Mouse (Mus musculus): ENCODE data around the gene Cnr2.

Cnr2 gene

DNA sequence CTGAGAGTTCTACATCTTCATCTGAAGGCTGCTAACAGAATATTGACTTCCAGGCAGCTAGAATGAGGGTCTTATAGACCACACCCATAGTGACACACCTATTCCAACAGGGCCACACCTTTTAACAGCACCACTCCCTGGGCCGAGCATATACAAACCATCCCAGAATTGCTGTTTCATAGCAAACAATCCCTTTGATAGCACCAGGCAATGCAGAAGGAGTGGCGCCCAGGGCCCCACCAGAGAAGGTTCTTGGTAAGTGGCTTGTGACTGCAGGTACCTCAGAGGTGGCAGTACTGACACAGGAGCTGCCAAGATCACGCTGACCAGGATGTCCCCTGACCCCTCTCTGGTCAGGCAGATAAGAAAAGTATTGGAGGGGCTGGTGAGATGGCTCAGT lies 58.0 kb downstream of the Cnr2 start:
- no peak for TF ChIP-seq GATA4 (IDR thresholded peaks at IDR 0.05; ENCODE audit: insufficient replicate concordance, low read length)

DNA sequence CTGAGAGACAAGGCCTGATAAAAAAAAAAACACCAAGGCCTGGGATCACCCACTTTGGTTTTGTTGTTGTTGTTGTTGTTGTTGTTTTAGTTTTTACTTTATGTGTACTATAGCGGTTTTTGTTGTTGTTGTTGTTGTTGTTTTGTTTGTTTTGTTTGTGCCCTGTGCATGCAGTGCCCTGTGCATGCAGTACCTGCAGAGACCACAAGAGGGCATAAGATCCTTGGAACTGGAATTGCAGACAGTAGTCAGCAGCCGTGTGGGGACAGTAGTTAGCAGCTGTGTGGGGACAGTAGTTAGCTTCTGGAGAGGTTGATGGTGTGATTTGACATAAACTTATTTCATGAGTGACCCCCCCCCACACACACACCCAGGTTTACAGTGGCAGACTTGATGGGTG lies 59.0 kb downstream of the Cnr2 start:
- no peak for TF ChIP-seq GATA4 (IDR thresholded peaks at IDR 0.05; ENCODE audit: insufficient replicate concordance, low read length)

DNA sequence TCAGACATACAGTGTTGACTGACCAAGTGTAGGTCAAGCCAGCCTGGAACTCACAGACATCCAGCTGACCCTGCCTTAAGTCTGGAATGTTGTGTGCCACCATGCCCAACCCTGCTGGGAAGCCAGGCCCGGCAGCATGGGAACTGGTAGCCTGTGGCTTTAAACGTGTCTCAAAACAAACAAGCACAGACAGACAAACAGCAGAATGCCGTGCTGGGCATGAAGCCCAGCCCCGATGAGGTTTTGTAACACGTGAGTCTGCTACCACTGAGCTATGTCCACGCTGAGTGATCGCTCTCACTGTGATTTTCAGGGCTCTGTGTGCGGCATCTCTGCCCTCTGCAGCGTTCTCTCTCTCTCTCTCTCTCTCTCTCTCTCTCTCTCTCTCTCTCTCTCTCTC lies 60.7 kb downstream of the Cnr2 start:
- TF ChIP-seq GATA4 (IDR thresholded peaks at IDR 0.05; ENCODE audit: insufficient replicate concordance, low read length), result no peak

DNA sequence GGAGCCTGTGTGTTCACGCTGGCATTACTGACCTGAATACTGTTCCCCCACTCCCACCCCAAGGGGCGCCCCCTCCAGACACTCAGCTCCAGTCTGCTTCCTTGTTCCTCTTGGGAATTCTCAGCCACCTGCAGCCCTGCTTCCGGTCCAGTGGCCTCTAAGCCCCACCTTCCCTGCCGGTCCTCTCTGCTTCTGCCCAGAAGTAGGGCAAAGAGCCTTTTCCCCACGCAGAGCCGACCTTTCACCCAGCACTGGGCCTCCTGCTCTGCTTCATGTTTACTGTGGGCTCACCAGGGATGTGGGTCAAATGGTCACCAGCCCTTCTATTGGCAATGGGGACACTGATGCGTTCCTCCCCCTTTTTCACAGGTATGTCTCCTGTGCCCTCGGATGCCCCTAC lies 63.2 kb downstream of the Cnr2 start:
- TF ChIP-seq GATA4 (IDR thresholded peaks at IDR 0.05; ENCODE audit: insufficient replicate concordance, low read length), result no peak

DNA sequence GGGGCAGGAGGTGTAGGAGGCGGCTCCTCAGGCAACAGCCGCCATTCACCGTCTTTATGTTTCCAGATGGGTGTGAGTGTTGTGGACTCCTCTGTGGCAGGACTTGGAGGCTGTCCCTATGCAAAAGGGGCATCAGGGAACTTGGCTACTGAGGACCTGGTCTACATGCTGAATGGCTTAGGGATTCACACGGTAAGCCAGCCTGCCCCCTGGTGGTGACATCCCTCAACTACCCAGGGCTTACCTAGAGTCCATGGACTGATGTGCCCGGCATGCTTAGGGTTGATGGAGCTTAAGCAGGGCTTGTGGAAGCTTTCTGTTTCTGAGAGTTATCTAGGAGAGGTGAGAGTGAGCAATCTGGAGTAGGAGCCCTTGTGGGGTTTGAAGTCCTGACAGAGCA lies 65.5 kb downstream of the Cnr2 start:
- no peak for TF ChIP-seq GATA4 (IDR thresholded peaks at IDR 0.05; ENCODE audit: insufficient replicate concordance, low read length)

DNA sequence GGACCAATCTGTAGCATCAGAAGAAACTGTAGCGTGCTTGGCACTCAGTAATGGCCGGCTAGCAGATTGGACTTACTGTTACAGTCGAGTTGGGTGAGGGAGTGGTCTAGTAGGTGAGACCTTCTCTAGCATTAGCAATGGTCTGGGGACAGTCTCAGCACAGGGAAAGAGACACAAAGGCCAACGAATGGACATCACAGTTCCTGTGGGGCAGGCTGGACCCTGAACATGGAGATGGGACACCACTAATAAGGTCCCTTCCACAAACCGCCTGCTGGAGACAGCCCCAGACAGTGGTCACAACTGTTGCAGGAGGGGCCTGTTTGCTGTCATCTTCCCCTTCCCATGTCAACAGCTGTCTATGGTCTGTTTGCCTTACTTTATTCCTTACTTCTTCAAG lies 66.5 kb downstream of the Cnr2 start:
- TF ChIP-seq GATA4 (IDR thresholded peaks at IDR 0.05; ENCODE audit: insufficient replicate concordance, low read length), result no peak

DNA sequence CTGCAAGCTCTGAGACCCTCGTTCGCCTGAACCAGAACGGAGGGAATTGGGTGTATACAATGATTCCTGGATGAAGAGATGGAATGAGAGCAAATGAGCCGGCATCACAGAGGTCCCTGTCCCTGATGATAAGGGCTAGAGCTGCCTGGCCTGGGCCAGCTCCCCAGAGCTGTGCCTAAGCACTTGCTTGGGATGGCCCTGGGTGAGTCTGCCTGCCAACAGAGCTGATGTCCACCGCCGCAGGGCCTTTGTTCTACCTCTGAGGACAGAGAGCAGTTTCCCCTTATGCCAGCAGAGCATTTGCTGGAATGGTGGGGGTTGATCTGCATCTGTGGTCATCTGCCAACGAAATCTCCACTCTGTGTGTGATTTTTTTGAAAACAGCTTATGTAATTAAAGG lies 67.0 kb downstream of the Cnr2 start:
- no peak for TF ChIP-seq GATA4 (IDR thresholded peaks at IDR 0.05; ENCODE audit: insufficient replicate concordance, low read length)

DNA sequence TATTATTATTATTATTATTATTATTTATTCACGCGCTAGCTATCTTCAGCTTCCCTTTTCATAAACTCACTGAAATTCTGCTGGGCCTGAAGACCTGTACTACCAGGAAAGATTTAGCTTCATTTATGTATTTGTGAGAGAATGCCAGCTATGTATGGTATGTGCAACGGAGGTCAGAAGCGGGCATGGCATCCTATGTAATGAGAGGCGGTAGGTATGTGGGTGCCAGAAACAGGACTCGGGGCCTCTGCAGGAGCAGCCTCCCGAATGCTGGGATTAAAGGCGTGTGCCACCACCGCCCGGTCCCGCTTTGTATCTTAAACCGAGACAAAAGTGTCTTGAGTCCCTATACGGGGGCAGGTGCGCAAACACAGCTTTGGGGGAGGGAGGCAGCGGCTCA lies 67.8 kb downstream of the Cnr2 start:
- TF ChIP-seq GATA4 (IDR thresholded peaks at IDR 0.05; ENCODE audit: insufficient replicate concordance, low read length), result no peak

DNA sequence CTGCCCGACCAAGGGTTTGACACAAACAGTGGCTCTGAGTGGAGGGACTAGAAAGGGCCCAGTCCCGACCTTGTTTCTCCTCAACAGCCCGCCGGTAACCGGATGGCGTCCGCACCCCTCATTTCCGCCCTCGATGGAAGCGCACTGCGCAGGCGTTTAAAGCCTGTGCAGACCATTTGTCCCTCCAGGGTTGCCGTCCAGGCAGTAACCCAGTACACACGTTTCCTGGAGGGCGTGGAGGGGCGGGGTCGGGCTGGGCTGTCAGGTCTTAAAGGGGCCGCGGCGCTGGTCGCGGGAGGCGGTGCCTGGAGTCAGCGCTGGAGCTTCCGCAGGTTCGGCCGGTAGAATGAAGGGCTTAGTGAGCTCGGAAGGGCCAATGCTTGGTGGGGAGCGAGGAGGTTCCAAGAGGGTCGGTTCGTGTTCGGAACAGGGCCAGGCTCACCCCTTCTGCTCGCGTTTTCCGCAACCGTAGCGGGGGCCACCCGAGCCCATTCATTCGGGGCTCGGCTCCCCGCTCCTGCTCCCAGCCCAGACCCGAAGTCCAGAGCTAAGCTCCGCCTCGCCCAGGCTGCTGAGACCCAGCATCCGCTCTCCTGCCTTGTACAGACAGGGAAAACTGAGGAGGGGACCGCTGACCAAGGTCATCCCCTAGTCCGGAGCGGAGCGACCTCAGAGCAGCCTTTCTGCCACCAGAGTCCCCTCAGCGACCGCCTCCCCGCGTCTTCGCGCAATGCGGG lies 68.4 kb downstream of the Cnr2 start, which contains the start of gene Gale:
Gene Gale, plus strand, starts transcription at position 271 of the 737 bp plus-strand sequence.
- peak; percentile 43; the same call in 1 of the 2 replicates for TF ChIP-seq GATA4 (IDR thresholded peaks at IDR 0.05; ENCODE audit: insufficient replicate concordance, low read length)

DNA sequence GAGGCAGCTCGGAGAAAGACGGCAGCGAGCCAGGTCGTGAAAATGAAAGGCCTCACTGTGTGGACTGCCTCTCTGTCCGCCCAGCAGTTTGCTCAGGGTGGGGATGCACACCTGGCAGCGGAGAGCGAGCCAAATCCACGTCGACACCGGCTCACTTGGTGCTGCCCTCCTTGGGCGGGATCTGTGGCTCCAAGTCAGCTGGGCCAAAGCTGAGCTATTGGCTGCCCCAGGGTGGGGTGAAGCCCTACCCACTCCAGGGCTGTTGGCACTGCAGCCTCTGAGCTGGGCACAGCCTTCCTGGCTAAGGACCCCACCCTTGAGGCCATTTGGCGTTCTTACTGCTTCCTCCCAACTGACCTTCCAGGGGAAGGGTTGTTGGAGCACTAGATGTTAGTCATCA lies 69.2 kb downstream of the Cnr2 start:
- no peak for TF ChIP-seq GATA4 (IDR thresholded peaks at IDR 0.05; ENCODE audit: insufficient replicate concordance, low read length)

DNA sequence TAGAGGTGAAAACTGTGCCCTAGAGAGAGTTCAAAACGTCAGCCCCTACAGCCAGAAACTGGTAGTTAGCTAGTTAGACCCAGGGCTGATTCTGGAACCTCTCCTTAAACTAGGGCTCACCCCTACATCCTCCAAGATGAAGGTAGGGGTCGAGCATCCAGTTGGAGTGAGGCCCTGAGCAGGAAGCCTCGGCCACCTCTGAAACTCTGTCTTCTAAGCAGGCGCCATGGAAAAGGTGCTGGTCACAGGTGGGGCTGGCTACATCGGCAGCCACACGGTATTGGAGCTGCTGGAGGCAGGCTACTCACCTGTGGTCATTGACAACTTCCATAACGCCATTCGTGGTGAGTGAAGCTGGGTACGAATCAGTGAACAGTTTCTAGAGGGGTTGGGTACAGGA lies 69.9 kb downstream of the Cnr2 start:
- no peak for TF ChIP-seq GATA4 (IDR thresholded peaks at IDR 0.05; ENCODE audit: insufficient replicate concordance, low read length)

DNA sequence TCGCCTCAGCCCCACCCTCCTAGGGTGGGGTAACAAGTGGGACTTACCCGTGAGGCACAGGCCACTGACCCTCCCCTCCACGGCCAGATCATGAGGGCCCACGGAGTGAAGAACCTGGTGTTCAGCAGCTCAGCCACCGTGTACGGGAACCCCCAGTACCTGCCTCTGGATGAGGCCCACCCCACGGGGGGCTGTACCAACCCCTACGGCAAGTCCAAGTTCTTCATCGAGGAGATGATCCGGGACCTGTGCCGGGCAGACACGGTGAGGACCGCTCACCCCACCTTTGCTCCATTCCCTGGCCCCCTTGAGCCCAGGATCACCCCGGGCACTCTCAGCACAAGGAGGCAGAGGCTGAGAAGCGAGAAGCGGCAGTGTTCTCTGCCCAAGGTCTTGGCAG lies 71.1 kb downstream of the Cnr2 start:
- no peak for TF ChIP-seq GATA4 (IDR thresholded peaks at IDR 0.05; ENCODE audit: insufficient replicate concordance, low read length)

DNA sequence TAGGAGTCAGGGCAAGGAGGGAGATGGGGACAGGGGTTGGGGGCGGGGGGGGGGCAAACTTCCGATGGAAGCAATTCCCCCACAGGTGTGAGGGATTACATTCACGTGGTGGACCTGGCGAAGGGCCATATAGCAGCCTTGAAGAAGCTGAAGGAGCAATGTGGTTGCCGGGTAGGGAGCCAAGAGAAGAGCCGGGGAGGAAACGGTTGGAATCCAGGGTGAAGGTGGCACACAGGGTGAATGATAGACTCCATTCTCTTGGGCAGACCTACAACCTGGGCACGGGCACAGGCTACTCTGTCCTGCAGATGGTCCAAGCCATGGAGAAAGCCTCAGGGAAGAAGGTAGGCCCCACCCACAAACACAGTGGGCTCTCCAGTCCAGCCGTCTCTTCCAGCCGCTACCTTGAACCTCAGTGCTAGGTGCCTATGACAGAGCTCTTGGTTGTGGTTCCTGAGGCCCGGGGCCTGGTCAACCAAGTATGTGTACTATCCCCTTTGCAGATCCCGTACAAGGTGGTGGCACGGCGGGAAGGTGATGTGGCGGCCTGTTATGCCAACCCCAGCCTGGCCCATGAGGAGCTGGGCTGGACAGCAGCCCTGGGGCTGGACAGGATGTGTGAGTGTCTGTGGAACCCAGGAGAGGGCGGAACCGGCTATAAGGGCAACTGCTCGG lies 72.0 kb downstream of the Cnr2 start:
- no peak for TF ChIP-seq GATA4 (IDR thresholded peaks at IDR 0.05; ENCODE audit: insufficient replicate concordance, low read length)

DNA sequence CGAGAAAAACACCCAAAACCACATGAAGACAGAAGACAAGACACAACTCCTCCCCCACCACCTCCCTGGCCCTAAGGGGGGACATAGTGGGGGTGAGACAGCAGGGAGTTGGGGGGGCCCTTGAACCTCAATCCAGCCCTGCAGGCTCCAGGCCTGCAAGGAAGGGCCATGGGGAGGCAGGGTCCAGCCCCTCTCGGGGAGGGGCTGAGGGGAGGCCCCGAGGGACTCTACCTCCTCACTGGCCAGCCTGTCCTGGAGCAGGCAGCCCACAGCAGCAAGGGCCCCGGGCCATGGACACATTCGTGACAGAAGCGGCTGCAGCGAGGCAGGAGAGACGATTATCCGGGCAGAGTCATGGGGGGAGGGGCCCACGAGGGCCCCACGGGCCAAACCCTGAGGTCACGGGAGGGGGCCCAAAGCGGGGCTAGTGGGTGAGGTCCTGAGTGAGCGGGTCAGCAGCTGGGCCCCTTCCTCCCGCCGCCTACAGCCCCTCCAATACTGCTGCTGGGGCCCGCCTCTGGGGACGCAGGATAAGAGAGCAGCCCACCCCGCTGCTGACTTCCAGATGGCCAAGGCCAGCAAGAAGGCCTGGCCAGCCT lies 73.2 kb downstream of the Cnr2 start:
- no peak for TF ChIP-seq GATA4 (IDR thresholded peaks at IDR 0.05; ENCODE audit: insufficient replicate concordance, low read length)

DNA sequence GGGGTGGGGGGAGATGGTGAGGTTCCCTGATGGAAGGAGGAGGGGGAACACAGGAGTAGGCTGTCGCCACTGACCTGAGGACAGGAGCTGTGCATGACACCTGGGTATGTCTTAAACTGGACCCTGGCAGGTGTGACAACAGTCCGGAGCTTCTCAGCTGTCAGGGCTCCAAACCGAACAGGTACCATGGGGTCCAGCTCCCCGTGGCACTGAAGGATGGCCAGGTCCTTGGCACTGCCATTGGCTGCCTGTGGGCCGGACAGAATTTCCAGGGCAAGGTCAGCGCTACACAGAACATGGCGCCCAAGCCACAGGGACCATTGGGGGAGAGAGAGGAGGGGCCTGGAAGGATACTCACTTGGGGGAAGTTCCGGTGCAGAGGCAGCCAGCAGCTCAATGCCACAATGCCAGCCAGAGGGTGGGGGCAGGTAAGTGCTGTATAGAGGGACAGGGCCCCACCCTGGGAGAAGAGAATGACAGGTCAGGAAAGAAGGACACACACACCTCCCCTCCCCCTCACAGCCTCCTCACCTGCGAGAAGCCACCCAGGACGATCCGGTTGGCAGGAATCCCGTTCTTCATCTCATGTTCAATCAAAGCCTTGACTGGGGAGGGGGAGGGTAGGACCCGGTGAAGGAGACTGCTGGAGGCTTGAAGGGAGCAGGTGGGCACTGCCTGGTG lies 74.0 kb downstream of the Cnr2 start:
- no peak for TF ChIP-seq GATA4 (IDR thresholded peaks at IDR 0.05; ENCODE audit: insufficient replicate concordance, low read length)

Data from liver, adult (tissue).